24 mouse cellular contexts compared by ENCODE assay signal in genomic region chr5:138734018-138734417, GRCm38 (mm10). TPM values are rescaled to one million over a fixed set of nuclear protein-coding genes. Genes with fewer than 3 reads are reported as not detected.
DNase-seq lines count a peak whose midpoint lies in the region; ATAC-seq and TF ChIP-seq lines count a peak whose summit lies in the region.
"Had no signal": no experiment of that assay in that cellular context is flagged by ENCODE, and none has a peak within 500 bp of the region (broad histone marks: within the 10 kb centered on the region; RNA-seq: fewer than 3 reads in every experiment).

No protein-coding gene starts in this region.

- no peak overlapping the region for H3K9ac ChIP-seq in heart, embryonic 11.5 days (ENCODE audit: low read depth, low read length)
- no peak overlapping the region; the same call in 1 of the 2 replicates for H3K9ac ChIP-seq in heart, postnatal 0 days (replicated peaks; ENCODE audit: low read depth, low read length)
- H3K9ac ChIP-seq in kidney, postnatal 0 days (ENCODE audit: low read depth, low read length): no peak overlapping the region
- H3K9ac ChIP-seq: embryonic facial prominence, embryonic 12.5 days; forebrain, postnatal 0 days; hindbrain, embryonic 14.5 days; liver, embryonic 13.5 days; midbrain, embryonic 13.5 days had no signal

- 0 out of 2 replicates have a peak, but pooled peaks have one; percentile 12 for ATAC-seq in heart, embryonic 11.5 days (replicated peaks; ENCODE audit: insufficient number of reproducible peaks, low FRiP score, low TSS enrichment)
- peak; percentile 77 for ATAC-seq in heart, postnatal 0 days (ENCODE audit: insufficient read depth, low read depth)
- ATAC-seq in kidney, postnatal 0 days (replicated peaks; ENCODE audit: low FRiP score, low read depth): peak; percentile 83
- ATAC-seq: forebrain, postnatal 0 days; inflammation-experienced regulatory T-cells, adult 6 months; midbrain, embryonic 13.5 days had no signal

- H3K4me2 ChIP-seq in heart, embryonic 11.5 days: no peak overlapping the region
- 0 out of 2 replicates have a peak overlapping the region, but pooled peaks have one; percentile 4 for H3K4me2 ChIP-seq in heart, postnatal 0 days (ENCODE audit: low read depth, low read length)
- H3K4me2 ChIP-seq in kidney, postnatal 0 days (ENCODE audit: low read length): no peak overlapping the region
- H3K4me2 ChIP-seq: embryonic facial prominence, embryonic 12.5 days; hindbrain, embryonic 14.5 days; liver, embryonic 13.5 days; midbrain, embryonic 13.5 days had no signal

- TF ChIP-seq EP300 in heart, postnatal 0 days (IDR thresholded peaks at IDR 0.05; ENCODE audit: low read depth): no peak

- peaks cover 12% of the 10 kb centered on the region for H3K4me1 ChIP-seq in heart, embryonic 11.5 days (ENCODE audit: control insufficient read depth, insufficient read depth, low read length)
- H3K4me1 ChIP-seq in heart, postnatal 0 days (ENCODE audit: control insufficient read depth, insufficient read depth): peaks cover 22% of the 10 kb centered on the region; the same call in 1 of the 2 replicates
- no peaks in the 10 kb centered on the region for H3K4me1 ChIP-seq in kidney, postnatal 0 days (replicated peaks; ENCODE audit: insufficient read depth, low read length)
- H3K4me1 ChIP-seq: liver, embryonic 13.5 days; midbrain, embryonic 13.5 days had no signal

- no peaks in the 10 kb centered on the region for H3K36me3 ChIP-seq in heart, embryonic 11.5 days (ENCODE audit: control insufficient read depth, insufficient read depth, low read length)
- no peaks in the 10 kb centered on the region for H3K36me3 ChIP-seq in heart, postnatal 0 days (replicated peaks; ENCODE audit: control insufficient read depth, insufficient read depth, low read length)
- no peaks in the 10 kb centered on the region for H3K36me3 ChIP-seq in kidney, postnatal 0 days (ENCODE audit: insufficient read depth, low read length)
- H3K36me3 ChIP-seq: embryonic facial prominence, embryonic 12.5 days; liver, embryonic 13.5 days; midbrain, embryonic 13.5 days had no signal

- no peaks in the 10 kb centered on the region for H3K9me3 ChIP-seq in heart, embryonic 11.5 days (replicated peaks; ENCODE audit: control insufficient read depth, low read length)
- H3K9me3 ChIP-seq in heart, postnatal 0 days (replicated peaks; ENCODE audit: control insufficient read depth, low read length): no peaks in the 10 kb centered on the region
- H3K9me3 ChIP-seq in kidney, postnatal 0 days (replicated peaks; ENCODE audit: low read length): no peaks in the 10 kb centered on the region
- H3K9me3 ChIP-seq: embryonic facial prominence, embryonic 12.5 days; liver, embryonic 13.5 days; midbrain, embryonic 13.5 days had no signal

- WGBS in heart, embryonic 11.5 days (ENCODE audit: insufficient replicate concordance): 75% methylated on average over 18 of the region's 18 CpGs
- WGBS in heart, postnatal 0 days: 73% methylated on average over 18 of the region's 18 CpGs
- 82% methylated on average over 17 of the region's 18 CpGs for WGBS in kidney, postnatal 0 days

- no peak for TF ChIP-seq CTCF in heart, postnatal 0 days (IDR thresholded peaks at IDR 0.05; ENCODE audit: low read depth)
- no peak for TF ChIP-seq CTCF in kidney, postnatal 0 days (IDR thresholded peaks at IDR 0.05; ENCODE audit: low read depth)

- no peak for DNase-seq in heart, adult 9 months (ENCODE audit: low spot score in 2 of 2)
- peak; percentile 53 for DNase-seq in heart, postnatal 0 days (ENCODE audit: low spot score)
- DNase-seq in heart, adult 18-20 months: no peak
- peak; percentile 57 for DNase-seq in kidney, postnatal 0 days (ENCODE audit: low spot score)
- DNase-seq in kidney, postnatal 10 days: no peak
- peak; percentile 14 for DNase-seq in kidney, postnatal 14 days
- no peak for DNase-seq in urinary bladder, adult 2 months (ENCODE audit: low spot score)
- DNase-seq: adrenal gland, postnatal 14 days; cerebellum, adult 2 months; cerebellum, postnatal 25 days; forebrain, postnatal 0 days; gastrocnemius, postnatal 14 days; layer of hippocampus, adult 9-11 months; liver, embryonic 13.5 days; lung, postnatal 14 days; right cerebral cortex, postnatal 25 days; spleen, adult 18-20 months; thymus, postnatal 25 days had no signal

- H3K4me3 ChIP-seq in heart, embryonic 11.5 days (ENCODE audit: low read depth, low read length): no peak overlapping the region
- no peak overlapping the region for H3K4me3 ChIP-seq in heart, postnatal 0 days (ENCODE audit: low read depth, low read length)
- no peak overlapping the region for H3K4me3 ChIP-seq in kidney, postnatal 0 days (replicated peaks; ENCODE audit: low read depth, low read length)
- H3K4me3 ChIP-seq: embryonic facial prominence, embryonic 12.5 days; liver, embryonic 13.5 days; megakaryocyte, embryonic 14.5 days; midbrain, embryonic 13.5 days had no signal

- no peak overlapping the region for H3K27ac ChIP-seq in heart, embryonic 11.5 days (ENCODE audit: low read depth, low read length)
- peak overlapping the region; percentile 80 for H3K27ac ChIP-seq in heart, postnatal 0 days (ENCODE audit: low read depth)
- no peak overlapping the region for H3K27ac ChIP-seq in kidney, postnatal 0 days
- H3K27ac ChIP-seq: embryonic facial prominence, embryonic 12.5 days; hindbrain, embryonic 14.5 days; liver, embryonic 13.5 days; midbrain, embryonic 13.5 days had no signal

- no peaks in the 10 kb centered on the region for H3K27me3 ChIP-seq in heart, embryonic 11.5 days (ENCODE audit: control insufficient read depth, insufficient read depth, low read length)
- H3K27me3 ChIP-seq in heart, postnatal 0 days (ENCODE audit: control insufficient read depth, insufficient read depth, low read length): no peaks in the 10 kb centered on the region
- H3K27me3 ChIP-seq in kidney, postnatal 0 days (ENCODE audit: insufficient read depth, low read length): no peaks in the 10 kb centered on the region
- H3K27me3 ChIP-seq: embryonic facial prominence, embryonic 12.5 days; liver, embryonic 13.5 days; midbrain, embryonic 13.5 days had no signal

RNA-seq across cellular contexts. Expression of gene Fam20c, which starts 20.3 kb away (rescaled TPM):
- polyA plus RNA-seq in heart, embryonic 11.5 days (2014; fragmentation: Nextera tagmentation; extraction: Ambion mirVana): 3.0 and 3.7 TPM in 2 replicates
- 9.1 and 16.3 TPM in 2 replicates for total RNA-seq in heart, postnatal 0 days (2014; rRNA removed; ENCODE audit: low replicate concordance)
- polyA plus RNA-seq in heart, postnatal 0 days (2015; fragmentation: Nextera tagmentation; extraction: Ambion mirVana): 4.4 and 4.6 TPM in 2 replicates
- total RNA-seq in heart, adult 18-20 months (2021): 10 to 100 TPM; 10.3 to 13.9 TPM
- 27.3 and 27.6 TPM in 2 replicates for polyA plus RNA-seq in kidney, postnatal 0 days (2015; fragmentation: Nextera tagmentation; extraction: Ambion mirVana)
- 8.1 and 8.9 TPM in 2 replicates for polyA plus RNA-seq in urinary bladder, adult 2 months (2012; rRNA removed)
- polyA plus RNA-seq: inflammation-experienced regulatory T-cells, adult 6 months had no signal

Comparison
In these comparisons a context has a peak if more than half of its experiments do, and no peak if none do; other contexts are left out.
1. DNase-seq: peak in heart, postnatal 0 days (single experiment), kidney, postnatal 0 days (single experiment) and kidney, postnatal 14 days (single experiment); none in heart, adult 9 months (0 of 2), heart, adult 18-20 months (0 of 2), kidney, postnatal 10 days (single experiment) and urinary bladder, adult 2 months (single experiment).
2. ATAC-seq: peak in every context shown above with its lines; median percentile 83 in kidney, postnatal 0 days; 77 in heart, postnatal 0 days; 12 in heart, embryonic 11.5 days.